Mouse (Mus musculus): ENCODE measurements around the gene Rabgap1l.

- TF ChIP-seq CTCF (IDR thresholded peaks at IDR 0.05; ENCODE audit: borderline replicate concordance, control insufficient read depth, extremely low read depth, insufficient read depth, low read length, poor library complexity) (no peak), POLR2A (IDR thresholded peaks at IDR 0.05; ENCODE audit: control insufficient read depth, extremely low read depth, insufficient read depth, low read length, poor library complexity) (no peak)
These were observed 562.0 kb downstream of the Rabgap1l start for GRCm38 (mm10) chr1:160231013-160231412.

All from thymus, adult 2 months (tissue).